Mouse (Mus musculus) gastrocnemius, adult 2 months (tissue): ENCODE data around the gene 6430571L13Rik. TPM values are rescaled to one million over a fixed set of nuclear protein-coding genes. Genes with fewer than 3 reads are reported as not detected.

ENCODE experiments used
- DNase-seq: peaks from one replicate; pipeline ENCODE4 v3.0.0; 2022
- H3K27ac ChIP-seq: fragments of 200-600 bp; 2 replicates; pipeline ENCODE4 v1.8.1; 2022; ENCODE audit warnings: mild to moderate bottlenecking
- H3K4me3 ChIP-seq: fragments of 200-600 bp; 2 replicates; pipeline ENCODE4 v1.8.1; 2022; ENCODE audit warnings: mild to moderate bottlenecking, moderate library complexity
- CTCF ChIP-seq: fragments of 200-600 bp; IDR thresholded peaks from 2 replicates; pipeline ENCODE4 v1.8.1; 2022; ENCODE audit warnings: antibody characterized with exemption, mild to moderate bottlenecking, moderate library complexity
- intact Hi-C: fragments of 180-260 bp; cut with DNase I; formaldehyde crosslinking; loops from one replicate; pipeline ENCODE4 v1.15.1; 2025
- total RNA-seq, 2 experiments: library from RNA; stranded (reverse); gene quantifications; 2 replicates each; pipeline ENCODE4 v1.2.3; 2021

6430571L13Rik gene
- total RNA-seq, 2 experiments from 2014 or later = 37.9 to 49.6 TPM

- intact Hi-C loops = loop anchor here (1.0 kb wide), 1 partner anchor 16 kb away; no protein-coding TSS in a partner anchor
- Histone ChIP-seq H3K27ac (peak overlapping the region; percentile 94), H3K4me3 (0 out of 2 replicates have a peak overlapping the region, but pooled peaks have one; percentile 13)
- DNase-seq = peak; percentile 79
- no peak for TF ChIP-seq CTCF
Measured at GRCm38 (mm10) chr9:107308346-107309000, 31.9 kb upstream of the 6430571L13Rik start.

DNA sequence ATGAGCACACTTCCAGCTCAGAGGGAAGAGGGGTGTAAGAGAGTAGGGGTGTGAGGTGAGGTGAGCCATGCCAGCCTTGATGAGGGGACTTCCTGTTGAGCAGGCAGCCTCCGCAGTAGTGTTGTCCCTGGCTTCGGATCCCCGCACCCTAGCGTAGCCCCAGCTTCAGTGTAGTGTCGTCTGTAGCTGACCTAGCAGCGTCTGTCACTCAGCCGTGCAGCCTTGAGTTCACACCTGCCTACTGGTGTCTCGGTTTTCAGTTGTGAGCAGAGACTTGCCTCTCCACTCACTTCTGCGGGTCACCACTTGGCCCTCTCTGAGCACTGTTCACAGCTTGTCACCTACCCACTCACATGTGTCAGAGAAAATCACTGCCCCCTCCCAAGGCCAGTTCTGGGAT is 31.2 kb upstream of the 6430571L13Rik start:
- TF ChIP-seq CTCF = no peak
- intact Hi-C loops = no loop called here
- Histone ChIP-seq H3K27ac (peak overlapping the region; percentile 94), H3K4me3 (no peak overlapping the region)
- DNase-seq = no peak

GRCm38 (mm10) chr9:107309600-107309999 is 30.8 kb upstream of the 6430571L13Rik start:
- H3K4me3 ChIP-seq = no peak overlapping the region
- H3K27ac ChIP-seq = peak overlapping the region; percentile 94
- no peak for DNase-seq
- TF ChIP-seq CTCF = no peak
- intact Hi-C loops = no loop called here

DNA sequence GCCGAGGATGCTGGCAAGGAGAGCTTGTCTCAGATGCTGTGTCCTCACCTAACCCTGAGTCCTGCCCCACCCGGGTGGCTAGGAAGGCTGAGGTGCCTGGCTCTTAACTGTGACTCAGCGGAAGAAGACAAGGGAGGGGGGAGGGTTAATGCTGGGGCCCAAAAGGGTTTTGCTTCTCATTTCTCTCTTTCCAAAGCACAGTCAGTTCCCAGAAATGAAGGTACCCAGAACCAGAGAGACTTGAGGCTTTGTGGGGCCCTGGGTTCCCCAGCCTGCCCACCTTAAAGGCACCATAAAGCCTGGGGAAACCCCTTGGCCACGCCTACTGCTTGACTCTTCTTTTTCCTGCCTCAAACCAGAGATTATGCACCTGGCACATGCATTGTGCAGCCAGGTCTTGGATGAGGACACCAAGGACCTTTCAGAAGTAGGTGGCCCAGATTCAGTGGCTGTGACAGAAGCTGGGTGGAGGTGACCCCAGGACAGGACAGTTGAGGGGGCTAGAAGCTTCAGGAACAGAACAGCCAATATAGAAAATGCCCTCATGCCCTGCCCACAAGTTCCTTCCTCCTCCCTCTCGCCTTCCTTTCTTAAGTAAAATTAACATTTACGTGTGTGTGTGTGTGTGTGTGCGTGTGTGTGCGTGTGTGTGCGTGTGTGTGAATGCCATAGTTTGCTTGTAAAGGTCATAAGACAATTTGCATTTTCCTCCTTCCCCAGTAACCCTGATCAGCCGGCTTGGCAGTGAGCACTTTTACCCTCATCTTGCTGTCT is 27.4 kb upstream of the 6430571L13Rik start:
- intact Hi-C loops = no loop called here
- Histone ChIP-seq H3K4me3 (peak overlapping the region; percentile 34), H3K27ac (peak overlapping the region; percentile 86)
- DNase-seq = peak; percentile 69
- TF ChIP-seq CTCF = no peak

GRCm38 (mm10) chr9:107313926-107314325 is 26.5 kb upstream of the 6430571L13Rik start:
- no peak for TF ChIP-seq CTCF
- peak overlapping the region; percentile 61; the same call in 1 of the 2 replicates for H3K27ac ChIP-seq
- intact Hi-C loops = no loop called here
- DNase-seq = no peak
- no peak overlapping the region for H3K4me3 ChIP-seq

GRCm38 (mm10) chr9:107315791-107316190 is 24.6 kb upstream of the 6430571L13Rik start:
- Histone ChIP-seq H3K27ac (peak overlapping the region; percentile 40), H3K4me3 (no peak overlapping the region)
- no peak for TF ChIP-seq CTCF
- intact Hi-C loops = no loop called here
- no peak for DNase-seq

DNA sequence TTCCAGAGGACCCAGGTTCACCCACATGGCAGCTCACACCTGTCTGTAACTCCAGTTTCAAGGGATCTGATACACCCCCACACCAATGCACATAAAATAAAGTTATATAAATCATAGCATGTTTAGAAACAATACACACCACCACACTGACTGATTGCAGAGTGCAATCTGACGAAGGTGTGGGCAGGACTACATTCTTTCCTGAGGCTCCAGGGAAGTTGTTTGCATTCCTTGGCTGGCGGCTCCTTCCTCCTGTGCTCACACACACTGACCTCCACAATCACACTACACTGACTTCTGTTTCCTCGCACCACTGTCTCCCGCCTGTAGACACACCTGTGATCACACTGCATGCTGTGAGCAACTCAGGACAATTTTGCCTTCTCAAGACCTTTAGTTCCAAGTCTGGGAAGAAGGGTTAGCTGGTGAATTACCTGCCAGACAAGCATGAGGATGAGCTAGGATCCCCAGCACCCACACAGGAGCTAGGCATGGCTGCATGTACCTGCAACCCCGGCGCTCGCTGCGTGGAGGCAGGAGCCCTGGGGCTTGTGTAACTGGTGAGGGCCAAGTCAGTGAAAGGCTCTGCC is 17.8 kb upstream of the 6430571L13Rik start:
- DNase-seq = no peak
- no peak for TF ChIP-seq CTCF
- peak overlapping the region; percentile 90 for H3K27ac ChIP-seq
- no peak overlapping the region for H3K4me3 ChIP-seq
- intact Hi-C loops = no loop called here

DNA sequence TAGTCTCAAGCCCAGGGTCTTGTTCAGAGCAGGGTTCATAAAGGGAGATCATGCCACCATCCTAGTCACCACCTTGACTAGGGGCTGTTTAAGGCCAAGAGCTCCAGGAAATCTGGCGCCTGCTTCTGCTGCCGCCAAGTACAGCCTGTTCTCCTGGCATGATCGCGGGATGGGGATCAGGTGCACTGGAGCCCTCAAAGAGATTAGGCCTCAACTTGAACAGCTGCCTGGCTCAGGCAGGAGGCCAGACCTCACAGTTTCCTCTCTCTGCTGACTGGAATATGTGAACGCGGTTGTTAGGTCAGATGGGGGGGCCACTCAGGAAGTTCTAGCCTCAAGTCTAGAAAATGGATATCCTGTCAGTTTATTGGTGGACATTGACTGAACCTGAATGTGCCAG is 16.8 kb upstream of the 6430571L13Rik start:
- intact Hi-C loops = no loop called here
- TF ChIP-seq CTCF = no peak
- peak overlapping the region; percentile 33 for H3K4me3 ChIP-seq
- peak overlapping the region; percentile 90 for H3K27ac ChIP-seq
- DNase-seq = peak; percentile 98

GRCm38 (mm10) chr9:107324799-107325561 is 15.4 kb upstream of the 6430571L13Rik start:
- H3K27ac ChIP-seq = peak overlapping the region; percentile 90
- no peak overlapping the region for H3K4me3 ChIP-seq
- peak; percentile 80 for DNase-seq
- no peak for TF ChIP-seq CTCF
- intact Hi-C loops = loop anchor here (1.0 kb wide), 1 partner anchor 17 kb away; no protein-coding TSS in a partner anchor

GRCm38 (mm10) chr9:107325904-107326303 is 14.5 kb upstream of the 6430571L13Rik start:
- H3K4me3 ChIP-seq = peak overlapping the region; percentile 30
- intact Hi-C loops = no loop called here
- peak; percentile 85 for DNase-seq
- H3K27ac ChIP-seq = peak overlapping the region; percentile 90
- TF ChIP-seq CTCF = no peak

GRCm38 (mm10) chr9:107327879-107328620 is 12.4 kb upstream of the 6430571L13Rik start:
- Histone ChIP-seq H3K27ac (no peak overlapping the region), H3K4me3 (no peak overlapping the region)
- DNase-seq = no peak
- intact Hi-C loops = no loop called here
- TF ChIP-seq CTCF = no peak

DNA sequence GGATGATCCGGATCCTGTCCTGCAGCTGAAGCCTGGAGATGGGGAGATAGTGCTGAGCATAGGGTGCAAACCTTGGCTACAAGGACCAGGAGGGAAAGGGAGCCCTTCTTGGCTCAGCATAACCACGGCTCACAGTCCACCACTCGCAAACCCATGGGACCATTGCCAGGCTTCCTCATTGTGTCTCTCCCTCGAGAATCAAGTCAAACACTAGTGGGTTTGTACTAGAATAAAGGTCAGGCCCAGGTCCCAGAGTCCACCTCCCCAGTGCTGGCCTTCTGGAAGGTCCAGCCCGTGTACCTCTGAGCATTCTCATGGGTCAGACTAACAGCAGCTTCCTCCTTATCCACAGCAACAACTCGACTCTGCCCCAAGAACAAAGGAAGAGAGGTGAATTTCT is 9.6 kb upstream of the 6430571L13Rik start:
- TF ChIP-seq CTCF = no peak
- intact Hi-C loops = no loop called here
- H3K27ac ChIP-seq = no peak overlapping the region
- no peak for DNase-seq
- H3K4me3 ChIP-seq = no peak overlapping the region
